Mouse (Mus musculus): ENCODE results near the gene Zscan2.

GRCm38 (mm10) chr7:80889021-80889511, 28.3 kb downstream of the Zscan2 start:
- TF ChIP-seq POLR2A (IDR thresholded peaks at IDR 0.05; ENCODE audit: low read depth, low read length) (no peak), CTCF (IDR thresholded peaks at IDR 0.05; ENCODE audit: extremely low read depth, insufficient read length, insufficient replicate concordance, low read depth, low read length) (no peak)
